In the genomic region with DNA sequence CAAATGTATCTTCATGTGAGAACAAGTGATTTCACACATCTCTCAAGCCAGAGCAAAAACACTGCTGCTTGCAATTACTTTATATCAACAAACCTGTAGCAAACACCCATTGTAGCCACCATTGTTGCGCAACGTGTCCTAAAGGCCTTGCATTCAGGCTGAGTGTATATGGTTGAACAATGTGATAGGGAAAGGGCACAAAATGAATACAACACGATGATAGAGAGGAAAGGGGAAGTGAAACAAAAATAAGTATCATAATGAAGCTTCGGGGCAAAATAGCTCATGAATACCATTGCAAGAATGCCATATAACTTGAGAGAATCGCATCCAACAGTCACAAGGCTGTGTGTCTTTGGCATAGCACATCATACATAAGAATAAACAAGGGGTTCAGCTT, we compare ENCODE assay signal across 16 mouse cellular contexts.
"Had no signal": no experiment of that assay in that cellular context is flagged by ENCODE, and none has a peak within 500 bp of the region (broad histone marks: within the 10 kb centered on the region; RNA-seq: fewer than 3 reads in every experiment).

No protein-coding gene starts in this region.

- DNase-seq: kidney, adult 2 months; kidney, postnatal 25 days; layer of hippocampus, adult 9-11 months; liver, embryonic 13.5 days; lung, adult 2 months; lung, postnatal 14 days; lung, postnatal 4 days; midbrain, embryonic 14.5 days; right cerebral cortex, adult 18-20 months; right cerebral cortex, postnatal 14 days; right cerebral cortex, postnatal 4 days; thymus, adult 2 months; thymus, postnatal 25 days had no signal

- H3K27me3 ChIP-seq: liver, embryonic 13.5 days; neural tube, embryonic 12.5 days; neural tube, embryonic 15.5 days had no signal

- H3K4me2 ChIP-seq: liver, embryonic 13.5 days; neural tube, embryonic 12.5 days; neural tube, embryonic 15.5 days had no signal

- H3K4me3 ChIP-seq: layer of hippocampus, adult 2 months; liver, embryonic 13.5 days; neural tube, embryonic 12.5 days; neural tube, embryonic 15.5 days had no signal

- H3K36me3 ChIP-seq: liver, embryonic 13.5 days; neural tube, embryonic 12.5 days; neural tube, embryonic 15.5 days had no signal
